Mouse (Mus musculus): ENCODE results near the gene Bcl2l13.

- no peak for TF ChIP-seq REST (IDR thresholded peaks at IDR 0.05; ENCODE audit: insufficient read depth, insufficient read length)
- no peak for TF ChIP-seq POLR2A (IDR thresholded peaks at IDR 0.05; ENCODE audit: insufficient read length, low read depth)
- no peak for TF ChIP-seq MYOD1 (IDR thresholded peaks at IDR 0.05; ENCODE audit: control insufficient read depth in 1 of 3, insufficient read length in 2 of 3, low read depth in 2 of 3)
- TF ChIP-seq TCF12 (IDR thresholded peaks at IDR 0.05; ENCODE audit: insufficient read depth, poor library complexity, severe bottlenecking): no peak
- TF ChIP-seq USF1 (IDR thresholded peaks at IDR 0.05; ENCODE audit: low read depth): no peak
- TF ChIP-seq E2F4 (IDR thresholded peaks at IDR 0.05; ENCODE audit: insufficient read depth): no peak
- TF ChIP-seq TCF3 (IDR thresholded peaks at IDR 0.05; ENCODE audit: insufficient read length, low read depth): no peak
- TF ChIP-seq POLR2AphosphoS2 (IDR thresholded peaks at IDR 0.05; ENCODE audit: insufficient read length, low read depth): no peak
- TF ChIP-seq MYOG (IDR thresholded peaks at IDR 0.05; ENCODE audit: control insufficient read depth in 1 of 3, insufficient read depth in 1 of 3, insufficient read length in 2 of 3, low read depth in 2 of 3): no peak
- 0 out of 2 replicates have a peak, but pooled peaks have one; percentile 61 for TF ChIP-seq CEBPB (IDR thresholded peaks at IDR 0.05; ENCODE audit: insufficient read depth, poor library complexity, severe bottlenecking)
- no peak for TF ChIP-seq MAX (IDR thresholded peaks at IDR 0.05; ENCODE audit: low read depth)
These were observed 4.2 kb downstream of the Bcl2l13 start for GRCm38 (mm10) chr6:120840258-120840657.

Measured in myocyte (in vitro differentiated cells).